Mouse (Mus musculus): ENCODE measurements at regions not wholly inside any gene's neighbourhood (a gene's known extent, or its start where the extent isn't known, plus 50 kb on each side); places are given as distances from the start of the nearest gene placed in this dataset.

- Histone ChIP-seq H3K27me3 (no peaks in the 10 kb centered on the region), H3K4me3 (no peak overlapping the region), H3K4me2 (no peak overlapping the region), H3K27ac (replicated peaks) (no peak overlapping the region), H3K36me3 (no peaks in the 10 kb centered on the region), H3K9me3 (no peaks in the 10 kb centered on the region), H3K9ac (no peak overlapping the region), H3K4me1 (replicated peaks) (no peaks in the 10 kb centered on the region)
- ATAC-seq (ENCODE audit: low FRiP score, low read depth) = no peak
- WGBS = 90% methylated on average over 1 of the region's 1 CpGs
Measured at GRCm38 (mm10) chr1:176468560-176468959, 193.4 kb upstream of the Pld5 start.

- no peaks in the 10 kb centered on the region for H3K4me1 ChIP-seq (replicated peaks)
- WGBS = 84% methylated on average over 5 of the region's 5 CpGs
- H3K4me3 ChIP-seq = no peak overlapping the region
- H3K4me2 ChIP-seq = no peak overlapping the region
- no peaks in the 10 kb centered on the region for H3K9me3 ChIP-seq
- H3K27me3 ChIP-seq = no peaks in the 10 kb centered on the region
- no peak overlapping the region for H3K27ac ChIP-seq (replicated peaks)
- no peak overlapping the region for H3K9ac ChIP-seq
- no peaks in the 10 kb centered on the region for H3K36me3 ChIP-seq
- no peak for ATAC-seq (ENCODE audit: low FRiP score, low read depth)
Measured at GRCm38 (mm10) chr1:176462125-176462524, 187.0 kb upstream of the Pld5 start.

GRCm38 (mm10) chr1:176446735-176447134, 171.6 kb upstream of the Pld5 start:
- Histone ChIP-seq H3K4me2 (no peak overlapping the region), H3K9me3 (no peaks in the 10 kb centered on the region), H3K4me3 (no peak overlapping the region), H3K4me1 (replicated peaks) (no peaks in the 10 kb centered on the region), H3K27me3 (no peaks in the 10 kb centered on the region), H3K36me3 (no peaks in the 10 kb centered on the region), H3K9ac (no peak overlapping the region), H3K27ac (replicated peaks) (no peak overlapping the region)
- WGBS = 80% methylated on average over 4 of the region's 4 CpGs
- no peak for ATAC-seq (ENCODE audit: low FRiP score, low read depth)

GRCm38 (mm10) chr1:176443712-176444111, 168.6 kb upstream of the Pld5 start:
- Histone ChIP-seq H3K36me3 (no peaks in the 10 kb centered on the region), H3K4me2 (no peak overlapping the region), H3K9ac (no peak overlapping the region), H3K4me1 (replicated peaks) (no peaks in the 10 kb centered on the region), H3K4me3 (no peak overlapping the region), H3K27me3 (no peaks in the 10 kb centered on the region), H3K9me3 (no peaks in the 10 kb centered on the region), H3K27ac (replicated peaks) (no peak overlapping the region)
- ATAC-seq (ENCODE audit: low FRiP score, low read depth) = no peak
- 91% methylated on average over 1 of the region's 1 CpGs for WGBS

GRCm38 (mm10) chr1:176440254-176440653, 165.1 kb upstream of the Pld5 start:
- Histone ChIP-seq H3K4me2 (no peak overlapping the region), H3K9ac (no peak overlapping the region), H3K27ac (replicated peaks) (no peak overlapping the region), H3K4me3 (no peak overlapping the region), H3K27me3 (no peaks in the 10 kb centered on the region), H3K4me1 (replicated peaks) (no peaks in the 10 kb centered on the region), H3K9me3 (no peaks in the 10 kb centered on the region), H3K36me3 (no peaks in the 10 kb centered on the region)
- no peak for ATAC-seq (ENCODE audit: low FRiP score, low read depth)
- WGBS = 56% methylated on average over 3 of the region's 3 CpGs

- Histone ChIP-seq H3K4me2 (no peak overlapping the region), H3K27ac (replicated peaks) (no peak overlapping the region), H3K4me3 (no peak overlapping the region), H3K36me3 (no peaks in the 10 kb centered on the region), H3K4me1 (replicated peaks) (no peaks in the 10 kb centered on the region), H3K9me3 (no peaks in the 10 kb centered on the region), H3K27me3 (no peaks in the 10 kb centered on the region), H3K9ac (no peak overlapping the region)
- ATAC-seq (ENCODE audit: low FRiP score, low read depth) = no peak
- 58% methylated on average over 4 of the region's 4 CpGs for WGBS
Measured at GRCm38 (mm10) chr1:176427835-176428234, 152.7 kb upstream of the Pld5 start.

- H3K36me3 ChIP-seq = no peaks in the 10 kb centered on the region
- H3K4me1 ChIP-seq (replicated peaks) = no peaks in the 10 kb centered on the region
- no peaks in the 10 kb centered on the region for H3K27me3 ChIP-seq
- H3K4me3 ChIP-seq = no peak overlapping the region
- H3K4me2 ChIP-seq = no peak overlapping the region
- H3K27ac ChIP-seq (replicated peaks) = no peak overlapping the region
- H3K9me3 ChIP-seq = no peaks in the 10 kb centered on the region
- H3K9ac ChIP-seq = no peak overlapping the region
- WGBS = 84% methylated on average over 2 of the region's 2 CpGs
- ATAC-seq (ENCODE audit: low FRiP score, low read depth) = no peak
Measured at GRCm38 (mm10) chr1:176427046-176427445, 151.9 kb upstream of the Pld5 start.

GRCm38 (mm10) chr1:176417251-176417650, 142.1 kb upstream of the Pld5 start:
- no peaks in the 10 kb centered on the region for H3K4me1 ChIP-seq (replicated peaks)
- 65% methylated on average over 1 of the region's 1 CpGs for WGBS
- H3K36me3 ChIP-seq = no peaks in the 10 kb centered on the region
- H3K9ac ChIP-seq = no peak overlapping the region
- no peak overlapping the region for H3K4me2 ChIP-seq
- no peak overlapping the region for H3K27ac ChIP-seq (replicated peaks)
- no peaks in the 10 kb centered on the region for H3K27me3 ChIP-seq
- H3K9me3 ChIP-seq = no peaks in the 10 kb centered on the region
- ATAC-seq (ENCODE audit: low FRiP score, low read depth) = no peak
- H3K4me3 ChIP-seq = no peak overlapping the region

GRCm38 (mm10) chr1:176404128-176404527, 129.0 kb upstream of the Pld5 start:
- Histone ChIP-seq H3K27me3 (no peaks in the 10 kb centered on the region), H3K27ac (replicated peaks) (no peak overlapping the region), H3K9ac (no peak overlapping the region), H3K9me3 (no peaks in the 10 kb centered on the region), H3K36me3 (no peaks in the 10 kb centered on the region), H3K4me2 (no peak overlapping the region), H3K4me1 (replicated peaks) (no peaks in the 10 kb centered on the region; the same call in 1 of the 2 replicates), H3K4me3 (no peak overlapping the region)
- WGBS = 83% methylated on average over 3 of the region's 3 CpGs
- no peak for ATAC-seq (ENCODE audit: low FRiP score, low read depth)

GRCm38 (mm10) chr1:176379645-176380044, 104.5 kb upstream of the Pld5 start:
- ATAC-seq (ENCODE audit: low FRiP score, low read depth) = no peak
- Histone ChIP-seq H3K4me3 (no peak overlapping the region), H3K27ac (replicated peaks) (no peak overlapping the region), H3K9me3 (no peaks in the 10 kb centered on the region), H3K4me2 (no peak overlapping the region), H3K9ac (no peak overlapping the region), H3K27me3 (no peaks in the 10 kb centered on the region), H3K36me3 (no peaks in the 10 kb centered on the region), H3K4me1 (replicated peaks) (no peaks in the 10 kb centered on the region)

GRCm38 (mm10) chr1:176366900-176367299, 91.8 kb upstream of the Pld5 start:
- Histone ChIP-seq H3K27me3 (no peaks in the 10 kb centered on the region), H3K36me3 (no peaks in the 10 kb centered on the region), H3K9ac (no peak overlapping the region), H3K4me3 (no peak overlapping the region), H3K9me3 (no peaks in the 10 kb centered on the region; the same call in 1 of the 2 replicates), H3K4me1 (replicated peaks) (no peaks in the 10 kb centered on the region), H3K4me2 (no peak overlapping the region), H3K27ac (replicated peaks) (no peak overlapping the region)
- ATAC-seq (ENCODE audit: low FRiP score, low read depth) = no peak
- 87% methylated on average over 3 of the region's 3 CpGs for WGBS

GRCm38 (mm10) chr1:176360957-176361356, 85.8 kb upstream of the Pld5 start:
- no peak for ATAC-seq (ENCODE audit: low FRiP score, low read depth)
- Histone ChIP-seq H3K27ac (replicated peaks) (no peak overlapping the region), H3K4me3 (no peak overlapping the region), H3K4me2 (no peak overlapping the region), H3K9ac (no peak overlapping the region), H3K27me3 (no peaks in the 10 kb centered on the region), H3K4me1 (replicated peaks) (peaks cover 2% of the 10 kb centered on the region), H3K36me3 (no peaks in the 10 kb centered on the region), H3K9me3 (no peaks in the 10 kb centered on the region; the same call in 1 of the 2 replicates)
- 90% methylated on average over 3 of the region's 3 CpGs for WGBS

GRCm38 (mm10) chr1:176359992-176360724, 85.0 kb upstream of the Pld5 start:
- WGBS = 67% methylated on average over 12 of the region's 12 CpGs
- H3K36me3 ChIP-seq = no peaks in the 10 kb centered on the region
- H3K9me3 ChIP-seq = no peaks in the 10 kb centered on the region; the same call in 1 of the 2 replicates
- no peak overlapping the region for H3K4me3 ChIP-seq
- no peak overlapping the region for H3K4me2 ChIP-seq
- H3K9ac ChIP-seq = no peak overlapping the region
- peaks cover 10% of the 10 kb centered on the region for H3K4me1 ChIP-seq (replicated peaks)
- H3K27me3 ChIP-seq = no peaks in the 10 kb centered on the region
- ATAC-seq (ENCODE audit: low FRiP score, low read depth) = no peak
- no peak overlapping the region for H3K27ac ChIP-seq (replicated peaks)

All from hindbrain, embryonic 15.5 days (tissue).